Mouse (Mus musculus): ENCODE results near the gene Eri2. TPM values are rescaled to one million over a fixed set of nuclear protein-coding genes. Genes with fewer than 3 reads are reported as not detected.

Eri2 gene
- total RNA-seq (2021) = 1 to 10 TPM; 1.3 to 1.4 TPM
- long read RNA-seq, experiment 1, partial matches to known transcripts = 0 of 2 reads
- long read RNA-seq, experiment 1, other reads (novel, unspliced or antisense) = 1 of 2 reads
- long read RNA-seq, experiment 2, partial matches to known transcripts = 0 of 1 reads
- long read RNA-seq, experiment 2, other reads (novel, unspliced or antisense) = 1 of 1 reads

DNA sequence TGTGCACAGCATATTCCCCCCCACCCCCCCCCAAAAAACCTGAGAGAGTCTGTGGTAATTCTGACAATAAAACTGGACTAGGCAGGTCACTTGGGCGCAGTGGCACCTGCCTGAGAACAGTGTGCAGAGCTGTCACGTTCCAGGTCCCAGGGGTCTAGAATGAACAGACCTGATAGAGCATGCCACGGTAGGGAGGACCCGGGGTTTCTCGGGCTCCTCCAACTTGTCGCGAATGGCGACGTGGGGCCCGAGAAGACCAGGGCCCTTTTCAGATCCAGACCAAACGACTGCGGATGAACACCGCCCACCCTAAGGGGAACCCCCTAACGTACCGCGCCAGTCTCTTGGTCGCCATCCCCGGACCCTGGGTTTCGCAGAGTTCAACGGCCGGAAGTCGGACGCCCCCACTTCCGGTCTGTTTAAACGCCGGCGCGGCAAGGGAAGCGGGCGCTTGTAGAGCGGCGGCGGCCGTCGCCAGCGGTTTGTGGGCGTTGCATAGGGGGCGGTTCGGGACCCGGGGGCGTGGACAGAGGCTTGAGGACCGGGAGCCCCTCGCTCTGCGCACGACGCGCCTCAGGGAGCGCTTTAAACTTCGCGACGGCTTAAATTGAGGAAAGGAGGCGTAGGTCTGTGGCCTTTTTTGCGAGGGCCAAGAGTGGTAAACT is at the start of gene Eri2, which contains the start of gene Rexo5:
Gene Eri2 (minus strand): TSS at position 473 of the 665 bp plus-strand sequence.
Gene Rexo5 (plus strand): TSS at position 421 of the 665 bp plus-strand sequence.
- DNase-seq = peak; percentile 88 to 89

DNA sequence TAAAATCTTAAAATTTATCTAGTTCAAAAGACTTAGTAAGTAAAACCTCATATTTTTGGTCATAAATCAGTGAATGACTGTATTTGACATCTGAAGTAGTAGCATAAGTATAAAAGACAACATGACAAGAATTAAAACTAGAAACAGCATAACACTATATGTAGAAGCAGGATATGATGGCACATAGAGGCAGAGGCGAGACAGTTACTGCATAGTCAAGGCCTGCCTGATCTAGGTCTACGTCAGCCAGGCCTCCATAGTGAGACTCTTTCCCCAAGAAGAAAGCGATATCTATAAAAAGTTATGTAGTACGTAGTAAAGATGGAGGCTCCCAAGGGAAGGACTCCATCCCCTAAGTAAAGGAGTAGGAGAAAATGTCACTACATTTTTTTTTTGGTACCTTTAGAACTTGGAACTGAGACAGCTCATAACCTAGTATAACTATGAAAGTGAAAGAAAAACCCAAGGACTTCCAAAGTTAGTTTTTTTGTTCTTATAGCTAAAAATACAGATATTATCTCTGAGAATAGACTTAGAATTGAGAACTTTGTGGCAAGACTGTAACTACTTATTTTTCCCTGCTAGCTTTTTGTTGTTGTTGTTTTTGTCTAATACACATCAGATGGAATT is 48.1 kb upstream of the Eri2 start:
- DNase-seq = no peak

DNA sequence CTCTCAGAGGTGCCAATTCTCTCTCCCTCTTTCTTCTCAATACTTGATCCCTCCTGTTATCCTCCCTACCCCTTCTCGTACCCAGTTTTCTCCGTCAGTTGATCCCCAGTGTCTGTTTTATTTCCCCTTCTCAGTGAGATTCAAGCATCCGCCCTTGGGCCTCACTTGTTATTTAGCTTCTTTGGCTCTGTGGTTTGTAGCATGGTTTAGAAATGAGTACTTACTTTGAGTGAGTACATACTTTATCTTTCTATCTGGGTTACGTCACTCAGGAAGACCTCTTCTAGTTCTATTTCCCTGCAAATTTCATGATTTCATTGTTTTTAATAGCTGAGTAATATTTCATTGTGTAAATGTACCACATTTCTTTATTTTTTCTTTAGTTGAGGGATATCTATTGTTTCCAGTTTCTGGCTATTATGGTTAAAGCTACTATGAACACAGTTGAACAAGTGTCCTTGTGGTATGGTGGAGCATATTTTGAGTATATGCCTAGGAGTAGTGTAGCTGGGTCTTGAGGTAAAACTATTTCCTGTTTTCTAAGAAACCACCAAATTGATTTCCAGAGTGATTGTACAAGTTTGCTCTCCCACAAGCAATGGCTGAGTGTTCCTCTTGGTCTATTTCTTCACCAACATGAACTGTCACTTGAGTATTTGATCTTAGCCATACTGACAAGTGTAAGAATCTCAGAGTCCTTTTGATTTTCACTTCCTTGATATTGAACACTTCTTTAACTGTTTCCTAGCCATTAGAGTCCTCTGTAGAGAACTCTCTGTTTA is 42.3 kb upstream of the Eri2 start:
- no peak for DNase-seq

DNA sequence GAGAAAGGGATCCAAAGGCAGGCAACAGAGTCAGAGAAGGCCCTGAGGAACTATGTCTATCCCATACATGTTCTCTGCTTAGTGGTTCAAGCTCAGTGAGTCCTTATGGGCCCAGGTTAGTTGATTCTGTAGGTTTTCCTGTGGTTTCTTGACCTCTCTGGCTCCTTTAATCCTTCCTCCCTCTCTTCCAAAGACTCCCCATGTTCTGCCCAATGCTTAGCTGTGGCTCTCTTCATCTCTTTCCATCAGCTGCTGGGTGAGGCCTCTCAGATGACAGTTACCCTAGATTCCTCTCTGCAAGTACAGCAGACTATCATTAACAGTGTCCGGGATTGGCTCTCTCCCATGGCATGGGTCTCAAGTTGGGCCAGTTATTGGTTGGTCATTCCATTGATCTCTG is 41.5 kb upstream of the Eri2 start:
- DNase-seq = no peak

DNA sequence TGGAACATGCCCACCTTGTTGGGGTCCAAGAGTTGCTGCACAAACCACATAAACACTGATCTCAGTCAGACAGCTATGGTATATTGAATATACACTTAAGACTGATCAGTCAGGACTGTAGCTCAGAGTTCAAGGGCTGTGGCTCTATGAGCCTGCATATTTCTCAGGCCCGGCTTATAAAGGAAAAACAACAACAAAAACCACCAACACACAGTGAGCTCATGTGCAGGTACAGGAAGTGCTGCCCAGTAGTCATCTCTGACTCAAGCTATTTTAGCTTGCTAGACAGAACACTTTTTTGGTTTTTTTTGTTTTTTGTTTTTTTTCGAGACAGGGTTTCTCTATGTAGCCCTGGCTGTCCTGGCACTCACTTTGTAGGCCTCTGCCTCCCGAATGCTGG is 14.9 kb upstream of the Eri2 start:
- no peak for DNase-seq

DNA sequence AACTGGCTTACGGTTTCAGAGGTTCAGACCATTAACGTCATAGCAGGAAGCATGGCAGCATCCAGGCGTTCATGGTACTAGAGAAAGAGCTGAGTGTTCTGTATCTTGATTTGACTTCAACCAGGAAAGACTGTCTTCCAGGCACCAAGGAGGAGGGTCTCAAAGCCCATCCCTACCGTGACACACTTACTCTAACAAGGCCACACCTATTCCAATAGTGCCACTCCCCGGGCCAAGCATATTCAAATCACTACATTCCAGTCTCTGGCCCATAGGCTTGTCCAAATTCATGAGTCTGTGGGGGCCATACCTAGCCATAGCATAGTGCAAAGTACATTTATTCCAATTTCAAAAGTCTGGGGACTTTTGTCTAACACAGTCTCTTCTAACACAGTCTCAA is 13.5 kb upstream of the Eri2 start:
- no peak for DNase-seq

DNA sequence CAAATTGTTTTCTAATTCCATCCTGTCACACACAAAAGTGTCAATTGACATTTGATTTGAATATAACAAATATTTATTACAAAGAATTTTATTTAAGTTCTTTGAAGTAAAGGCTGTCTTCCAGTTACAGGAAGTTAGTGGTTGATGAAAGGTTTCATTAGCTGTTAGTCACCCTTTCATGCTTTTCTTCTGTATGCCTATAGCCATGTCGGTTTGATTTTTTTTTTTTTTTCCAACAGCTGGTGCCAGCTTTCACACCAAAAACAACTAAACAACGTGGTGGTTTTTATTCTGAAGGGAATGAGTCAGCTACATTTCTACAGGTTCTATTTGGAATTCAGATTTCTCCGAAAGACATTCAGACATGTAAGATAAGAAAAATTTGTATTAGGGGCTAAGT is 7.1 kb upstream of the Eri2 start:
- DNase-seq = no peak

DNA sequence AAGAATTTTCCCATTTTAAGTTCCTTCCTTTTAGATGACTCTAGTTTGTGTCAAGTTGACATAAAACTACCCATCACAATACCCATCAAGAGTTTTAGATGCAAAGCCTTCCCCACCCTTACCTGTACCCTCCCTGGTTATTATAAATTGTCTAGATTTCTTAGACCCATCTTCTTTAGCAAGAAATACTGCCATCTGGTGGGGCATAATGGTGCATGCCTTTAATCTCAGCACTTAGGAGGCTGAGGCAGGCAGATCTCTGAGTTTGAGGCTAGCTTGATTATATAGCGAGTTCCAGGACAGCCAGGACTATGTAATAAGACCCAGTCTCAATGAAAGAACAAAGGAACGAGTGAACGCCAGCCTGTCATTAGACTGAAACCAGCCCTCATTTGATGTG is 6.6 kb upstream of the Eri2 start:
- no peak for DNase-seq

DNA sequence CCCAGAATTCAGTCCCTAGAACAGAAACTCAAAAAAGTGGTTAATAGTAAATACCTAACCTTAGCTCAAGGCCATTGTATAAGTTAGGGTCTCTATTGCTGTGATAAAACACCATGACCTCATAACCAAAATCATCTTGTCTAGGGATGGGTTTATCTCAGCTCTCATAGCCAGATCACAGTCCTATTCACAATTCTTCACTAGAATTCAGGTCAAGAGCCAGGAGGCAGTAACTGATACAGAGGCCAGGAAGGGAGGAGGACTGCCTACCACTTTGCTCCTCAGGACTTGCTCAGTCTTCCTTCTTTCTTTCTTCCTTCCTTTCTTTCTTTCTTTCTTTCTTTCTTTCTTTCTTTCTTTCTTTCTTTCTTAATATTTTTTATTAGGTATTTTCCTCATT is 1.5 kb upstream of the Eri2 start:
- DNase-seq = no peak

DNA sequence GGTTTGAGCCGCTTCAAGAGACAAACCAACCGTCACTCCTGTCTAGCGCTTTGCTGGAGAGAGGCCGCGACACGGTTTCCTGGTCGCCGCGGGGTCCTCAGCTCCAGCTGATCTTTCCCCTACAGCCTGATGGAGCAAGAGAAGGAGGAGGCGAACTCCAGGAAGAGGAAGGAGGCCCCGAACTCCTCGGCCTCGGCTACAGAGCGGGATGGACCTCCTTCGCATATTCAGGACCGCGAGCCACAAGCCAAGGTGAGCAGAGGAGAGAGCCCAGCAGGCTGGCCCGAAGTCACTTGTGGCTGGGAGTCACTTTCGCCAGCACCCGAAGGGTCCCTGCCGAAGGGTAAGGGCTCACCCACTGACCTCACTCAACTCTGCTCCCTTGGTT is 387 bp upstream of the Eri2 start:
- DNase-seq = no peak

DNA sequence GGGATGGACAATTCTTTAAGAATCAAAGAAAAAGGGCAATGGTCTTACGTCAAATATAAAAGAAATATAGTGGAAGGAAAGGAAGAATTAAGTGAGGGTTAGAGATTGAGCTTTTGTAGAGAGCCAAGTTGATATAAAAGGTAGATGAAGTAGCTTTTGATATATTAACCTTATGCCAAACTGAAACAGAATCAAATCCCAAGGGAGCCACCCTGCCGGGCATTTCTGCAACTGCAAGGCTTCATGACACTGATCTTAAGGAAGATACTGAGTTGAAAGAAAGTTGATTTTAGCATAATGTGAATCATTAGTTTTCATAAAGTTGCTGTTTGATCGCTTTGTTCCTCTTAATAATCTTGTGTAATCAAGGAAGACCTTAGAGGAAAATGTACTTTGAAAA is 4.8 kb downstream of the Eri2 start:
- no peak for DNase-seq

DNA sequence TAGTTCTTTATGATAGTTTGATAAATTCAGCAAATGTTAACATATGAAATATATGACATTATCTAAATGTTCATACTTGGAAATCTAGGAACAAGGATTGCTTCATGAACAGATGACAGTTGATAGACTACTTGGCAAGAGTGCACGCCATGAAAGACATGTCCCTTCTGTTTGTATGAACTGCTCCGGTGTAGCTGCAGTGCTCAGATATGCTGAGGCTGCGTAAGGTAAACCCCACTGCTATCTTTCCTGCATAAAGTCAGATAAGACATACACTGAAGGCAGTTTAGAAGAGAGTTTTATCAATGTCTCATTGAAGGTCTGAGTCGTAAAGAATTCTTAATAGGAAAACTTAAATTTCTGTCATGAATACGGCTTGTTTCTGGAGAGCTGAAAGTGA is 8.9 kb downstream of the Eri2 start:
- no peak for DNase-seq

DNA sequence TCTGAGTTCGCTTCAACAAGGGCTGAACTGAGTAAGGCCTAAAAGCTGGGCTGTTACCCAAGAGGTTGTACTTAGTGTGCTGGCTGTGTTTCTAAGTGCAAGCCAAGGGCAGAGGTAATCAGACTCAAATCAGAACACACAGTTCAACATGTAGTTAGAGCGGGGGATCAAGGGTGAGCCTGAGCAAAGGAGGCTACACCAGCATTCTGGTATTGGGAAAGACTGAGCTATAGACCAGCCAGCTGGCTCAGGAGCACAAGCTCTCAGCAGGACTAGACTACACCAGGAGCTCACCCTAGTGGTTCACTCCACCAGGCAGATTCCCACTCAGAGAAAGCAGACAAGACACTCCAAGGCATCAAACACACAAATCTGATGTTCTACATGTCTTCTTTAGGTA is 10.4 kb downstream of the Eri2 start:
- DNase-seq = peak in 1 of 2 experiments; percentile 62

DNA sequence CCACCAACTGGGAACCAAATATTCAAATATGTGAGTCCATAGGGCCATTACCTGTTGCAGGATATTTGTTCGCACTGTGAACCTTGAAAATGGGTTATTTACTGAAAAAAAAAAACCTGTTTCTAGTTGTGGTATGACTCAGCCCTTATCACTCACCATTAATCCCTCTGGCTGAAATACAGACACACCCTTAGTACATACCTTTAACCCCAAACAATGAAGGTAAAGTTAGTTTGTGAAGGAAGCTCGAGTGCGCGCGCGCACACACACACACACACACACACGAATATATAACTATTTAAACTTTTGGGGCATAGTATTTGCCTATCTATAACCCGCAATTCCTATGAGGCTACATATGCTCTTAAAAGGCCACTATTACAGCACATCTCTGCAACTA is 24.0 kb downstream of the Eri2 start:
- DNase-seq = no peak

DNA sequence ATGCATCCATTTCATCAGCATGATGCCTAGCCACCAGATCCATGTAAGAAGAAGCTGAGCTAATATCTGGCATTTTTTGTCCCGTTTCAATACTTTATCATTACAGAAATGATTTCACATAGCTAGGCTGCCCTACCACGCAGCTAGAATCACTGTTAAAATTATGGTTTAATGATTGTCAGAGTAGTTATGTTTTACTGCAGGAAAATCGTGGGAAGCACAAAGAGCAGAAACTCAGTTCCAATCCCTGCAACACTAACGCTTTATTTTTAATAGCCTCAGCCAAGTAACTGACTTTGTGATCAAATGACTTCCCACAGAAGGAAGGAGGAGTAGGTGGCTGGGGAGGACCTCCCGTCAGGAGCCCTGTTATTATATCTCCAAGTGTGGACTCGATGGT is 26.9 kb downstream of the Eri2 start:
- DNase-seq = no peak

DNA sequence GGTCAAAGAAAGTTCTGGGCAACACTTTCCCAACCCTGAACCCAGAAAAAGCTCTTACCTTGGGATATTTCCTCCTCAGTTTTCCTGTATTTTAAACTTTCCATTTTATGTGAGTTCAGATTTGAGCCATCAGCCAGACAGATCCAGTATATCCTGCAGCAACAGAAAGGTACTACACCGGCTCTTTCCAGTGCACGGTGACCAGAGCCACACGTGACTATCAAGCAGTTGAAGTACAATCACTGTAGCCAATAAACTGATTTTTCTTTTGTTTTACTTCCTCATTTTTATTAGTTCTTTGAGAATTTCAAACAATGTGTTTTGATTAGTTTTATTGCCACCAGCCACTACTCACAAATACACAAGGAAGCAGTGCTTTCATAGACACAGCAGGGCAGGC is 29.5 kb downstream of the Eri2 start:
- no peak for DNase-seq

DNA sequence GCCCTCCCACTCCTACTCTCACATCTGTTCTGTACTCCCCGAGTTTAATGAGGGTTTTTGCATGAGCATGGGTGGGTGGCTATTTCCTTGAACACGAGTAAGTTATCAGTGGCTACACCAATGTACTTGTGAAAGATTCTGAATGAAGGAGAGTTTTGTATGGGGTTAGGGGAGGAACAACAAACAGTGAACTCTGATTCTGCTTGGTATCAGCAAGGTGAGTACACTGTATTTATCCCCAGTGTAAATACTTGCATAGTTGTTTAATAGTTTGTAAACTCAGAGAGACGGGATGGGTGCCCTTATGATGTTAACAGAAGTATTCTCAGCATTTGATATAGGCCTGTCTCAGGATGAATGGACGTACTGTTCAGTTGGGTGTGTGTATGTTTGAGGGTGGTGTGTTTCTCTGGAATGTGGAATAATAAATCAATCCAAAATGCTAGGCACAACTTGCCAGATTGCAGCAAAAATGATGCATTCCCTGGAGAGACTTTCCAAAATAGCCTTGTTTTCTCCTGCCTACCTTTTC is 31.6 kb downstream of the Eri2 start:
- DNase-seq = no peak

DNA sequence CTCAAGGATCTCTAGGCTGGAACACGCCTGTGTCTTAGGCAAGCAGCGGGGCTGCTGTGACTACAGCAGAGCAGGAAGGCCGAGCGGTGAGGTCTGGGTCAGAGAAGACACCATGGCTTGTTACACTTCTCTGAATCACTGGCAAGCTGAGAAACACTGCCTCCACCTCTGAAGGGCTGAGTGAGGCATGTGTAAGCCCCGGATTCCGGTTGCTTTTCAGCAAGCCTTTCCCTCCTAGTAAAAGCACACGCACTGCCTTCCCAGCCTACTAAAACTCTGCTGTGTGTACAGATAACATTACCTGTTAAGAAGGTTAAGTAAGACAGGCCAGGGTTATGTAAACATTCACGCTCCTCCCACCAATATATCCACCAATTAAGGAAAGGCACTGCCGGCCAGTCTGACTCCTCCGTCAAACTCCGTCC is 33.3 kb downstream of the Eri2 start, which contains the start of gene Acsm3:
Gene Acsm3 (plus strand): TSS at position 397 of the 425 bp plus-strand sequence.
- DNase-seq = no peak

DNA sequence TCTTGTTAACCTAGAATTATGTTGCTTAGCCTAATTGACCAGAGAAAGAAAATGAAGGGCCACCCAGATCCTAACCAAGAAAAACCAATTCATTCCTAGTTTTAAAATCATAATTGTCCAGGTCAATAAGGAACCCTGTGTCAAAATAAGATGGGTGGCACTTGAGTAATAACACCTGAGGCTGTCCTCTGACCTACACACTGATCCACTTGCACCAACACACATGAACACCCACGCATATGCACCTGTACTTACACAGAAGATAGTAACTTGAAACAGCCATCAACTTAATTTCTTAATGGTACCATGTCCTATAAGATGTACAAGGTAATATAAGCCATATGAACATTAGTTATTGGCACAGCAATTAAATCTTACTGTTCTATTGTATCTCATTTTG is 40.2 kb downstream of the Eri2 start:
- DNase-seq = no peak

DNA sequence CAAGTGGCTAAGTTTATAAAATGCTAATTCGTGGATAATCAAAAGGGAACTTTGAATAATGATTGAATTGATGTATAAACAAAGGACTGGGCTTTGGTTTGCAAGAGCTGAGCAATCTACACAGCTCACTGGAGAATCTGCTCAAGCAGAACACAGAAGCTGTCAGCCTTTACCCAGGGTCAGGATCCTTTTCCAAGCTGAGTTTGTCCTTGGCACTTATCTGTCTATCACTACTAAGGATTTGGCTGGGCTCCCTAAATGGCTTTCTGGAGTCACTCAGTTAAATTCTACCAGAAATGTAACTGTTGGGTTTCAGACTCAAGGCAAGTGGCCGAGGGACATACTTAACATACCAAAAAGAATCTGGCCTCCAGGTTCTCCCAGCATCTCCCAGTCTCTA is 43.9 kb downstream of the Eri2 start:
- DNase-seq = no peak

DNA sequence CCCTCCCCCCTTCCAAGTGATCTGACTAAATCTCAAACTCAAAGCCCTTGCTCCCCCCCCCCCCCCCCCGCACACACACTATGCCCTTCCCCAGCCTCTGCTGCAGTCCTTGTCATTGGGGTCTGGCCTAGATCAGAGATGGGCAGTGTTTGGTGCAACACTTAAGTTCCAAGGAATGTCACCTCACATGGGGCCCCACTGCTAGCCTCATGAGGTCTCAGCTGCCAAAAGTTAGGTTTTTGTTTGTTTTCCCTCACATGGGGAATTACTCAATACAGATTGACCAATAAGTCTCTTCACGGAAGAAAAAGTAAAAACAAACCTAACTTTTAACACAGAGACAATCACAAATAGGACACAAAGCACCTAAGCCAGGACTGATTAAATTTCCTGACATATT is 45.1 kb downstream of the Eri2 start:
- DNase-seq = no peak

DNA sequence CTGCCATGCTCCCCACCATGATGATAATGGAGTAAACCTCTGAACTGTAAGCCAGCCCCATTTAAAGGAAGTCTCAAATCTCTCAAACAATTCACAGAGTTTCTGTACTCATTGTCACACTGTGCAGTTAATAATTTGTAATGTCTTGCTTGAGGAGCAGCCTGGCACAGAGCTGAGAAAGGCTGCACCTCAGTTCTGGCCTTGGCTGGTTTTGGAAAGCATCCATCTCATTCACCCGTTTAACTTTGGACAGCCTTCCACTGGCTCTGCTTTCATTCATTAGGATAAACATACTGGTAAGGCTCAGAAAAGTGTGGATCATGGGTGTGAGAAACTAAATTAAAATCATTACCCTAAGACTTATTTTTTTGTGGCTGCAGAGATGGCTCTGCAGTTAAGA is 48.0 kb downstream of the Eri2 start:
- DNase-seq = no peak

DNA sequence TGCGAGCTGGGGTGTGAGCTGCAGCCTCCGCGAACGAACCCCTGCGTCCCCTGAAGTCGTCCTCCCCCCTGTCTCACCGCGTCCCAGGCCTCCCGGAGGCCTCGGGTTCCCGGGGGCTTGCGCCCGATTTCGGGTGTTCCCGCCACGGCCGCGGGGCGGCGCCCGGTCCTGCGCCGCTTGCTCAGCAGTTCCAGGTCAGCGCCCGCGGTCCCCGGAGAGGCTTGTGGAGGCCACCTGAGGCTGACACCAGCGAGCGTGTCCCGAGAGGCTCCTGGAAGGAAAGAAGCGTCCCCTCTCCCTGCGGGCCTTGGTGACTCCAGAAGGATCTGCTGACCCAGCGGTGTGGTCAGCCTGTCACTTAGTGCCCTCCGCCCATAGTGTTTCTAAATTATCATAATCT is 49.5 kb downstream of the Eri2 start:
- DNase-seq = no peak

Measured in heart, adult 18-20 months (tissue).